Mouse (Mus musculus): ENCODE measurements at regions not wholly inside any gene's neighbourhood (a gene's known extent, or its start where the extent isn't known, plus 50 kb on each side); places are given as distances from the start of the nearest gene placed in this dataset.
"Not testable (repeated sequence)": the region's sequence is repeated elsewhere in the genome, so short reads cannot be mapped to it uniquely, and the experiment has no call there.

DNA sequence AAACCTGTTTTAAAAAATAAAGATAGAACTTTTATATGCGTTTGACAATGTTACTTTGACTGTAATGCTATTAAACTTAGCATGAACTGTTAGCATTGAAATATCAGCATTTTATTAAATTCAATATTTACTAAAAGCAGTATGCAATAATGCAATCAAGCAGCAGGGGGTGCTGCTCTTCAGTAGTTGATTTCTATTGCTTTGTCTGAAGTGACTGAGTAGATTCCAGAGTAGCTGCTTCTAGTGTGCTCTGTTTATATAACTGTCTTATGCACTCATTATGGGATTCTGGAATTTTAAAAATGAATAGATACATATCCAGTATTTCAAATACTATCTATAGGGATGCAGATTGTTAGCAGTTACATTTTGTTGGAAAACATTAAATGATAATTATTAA is 146.2 kb downstream of the Gm28710 start:
- Histone ChIP-seq H3K4me3 (no peak overlapping the region), H3K36me3 (no peaks in the 10 kb centered on the region), H3K27me3 (no peaks in the 10 kb centered on the region), H3K4me2 (no peak overlapping the region), H3K9me3 (no peaks in the 10 kb centered on the region), H3K27ac (no peak overlapping the region), H3K9ac (no peak overlapping the region), H3K4me1 (replicated peaks) (no peaks in the 10 kb centered on the region)
- WGBS, result 59% methylated on average over 1 of the region's 1 CpGs
- ATAC-seq (ENCODE audit: low FRiP score), result no peak

DNA sequence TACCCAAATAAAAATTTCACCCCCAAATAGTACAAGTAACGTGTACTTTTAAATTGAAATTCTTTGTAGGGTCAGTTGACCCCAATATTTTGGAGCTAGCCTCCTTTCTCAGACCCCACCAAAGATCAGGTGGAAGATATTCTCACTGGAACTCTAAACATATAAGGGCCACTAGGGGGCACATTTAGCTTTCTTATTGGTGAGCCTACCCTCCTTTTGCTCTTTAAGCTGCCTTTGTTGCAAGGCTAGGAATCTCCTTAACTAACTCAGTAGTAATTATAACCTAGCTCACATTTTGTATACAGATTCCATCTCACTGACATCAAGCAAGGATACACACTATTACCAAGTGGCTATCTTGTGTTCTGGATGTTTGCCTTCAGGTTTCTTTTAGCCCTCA is 155.8 kb downstream of the Gm28710 start:
- no peak overlapping the region for H3K4me2 ChIP-seq
- no peaks in the 10 kb centered on the region for H3K36me3 ChIP-seq
- no peaks in the 10 kb centered on the region for H3K9me3 ChIP-seq
- H3K4me1 ChIP-seq (replicated peaks), result no peaks in the 10 kb centered on the region
- 23% methylated on average over 1 of the region's 1 CpGs for WGBS
- no peaks in the 10 kb centered on the region for H3K27me3 ChIP-seq
- no peak overlapping the region for H3K27ac ChIP-seq
- no peak overlapping the region for H3K4me3 ChIP-seq
- no peak overlapping the region for H3K9ac ChIP-seq
- peak; percentile 61; the same call in 1 of the 2 replicates for ATAC-seq (ENCODE audit: low FRiP score)

DNA sequence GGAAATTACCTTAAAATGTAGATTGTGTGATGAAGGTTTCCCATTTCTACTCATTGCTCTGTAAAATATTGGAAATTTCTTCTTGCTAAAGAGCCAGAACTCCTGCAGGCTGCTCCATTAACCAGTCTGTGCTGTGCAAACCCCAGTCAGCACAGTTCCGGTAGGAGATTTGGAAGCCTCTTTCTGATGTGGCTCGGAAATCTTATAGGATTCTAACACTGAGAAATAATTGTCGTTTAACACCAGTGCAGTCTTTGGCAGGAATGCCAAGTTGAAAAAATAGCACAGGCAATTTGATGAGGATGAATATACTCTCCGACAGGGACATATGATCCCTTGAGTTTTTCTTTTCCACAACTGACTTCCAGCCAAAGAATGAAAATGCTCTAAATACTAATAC is 176.1 kb downstream of the Gm28710 start:
- Histone ChIP-seq H3K36me3 (no peaks in the 10 kb centered on the region), H3K4me2 (no peak overlapping the region)
- ATAC-seq (ENCODE audit: low FRiP score), result no peak

DNA sequence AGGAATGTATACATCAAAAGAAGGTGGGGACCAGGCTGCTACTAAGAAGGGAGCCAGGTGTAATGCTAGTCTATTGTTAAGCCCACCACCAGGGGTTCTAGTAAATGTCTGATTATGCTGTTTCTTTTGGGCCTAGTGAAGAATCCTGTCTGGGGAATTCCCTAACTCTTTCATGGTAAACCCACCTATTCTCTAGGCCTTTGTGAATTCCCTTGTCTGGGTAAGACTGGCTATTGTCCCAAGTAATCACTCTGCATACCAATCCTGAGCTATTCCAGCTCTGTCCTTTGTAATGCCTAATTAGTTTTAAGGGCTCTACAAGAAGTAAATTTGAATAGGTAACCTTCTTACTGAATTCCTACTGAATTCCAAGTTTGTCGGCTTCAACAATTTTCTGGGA is 177.2 kb downstream of the Gm28710 start:
- H3K36me3 ChIP-seq; H3K9me3 ChIP-seq; H3K4me1 ChIP-seq (replicated peaks); H3K27ac ChIP-seq; ATAC-seq (ENCODE audit: low FRiP score); H3K9ac ChIP-seq; H3K4me3 ChIP-seq; H3K4me2 ChIP-seq; H3K27me3 ChIP-seq: not testable (repeated sequence)
- 32% methylated on average over 1 of the region's 1 CpGs for WGBS

More for the DNA sequence above, 176.1 kb downstream of the Gm28710 start:
- WGBS, result 75% methylated on average over 4 of the region's 4 CpGs
- Histone ChIP-seq H3K9ac (no peak overlapping the region), H3K4me1 (replicated peaks) (no peaks in the 10 kb centered on the region), H3K27ac (no peak overlapping the region), H3K4me3 (no peak overlapping the region), H3K27me3 (no peaks in the 10 kb centered on the region), H3K9me3 (no peaks in the 10 kb centered on the region)

DNA sequence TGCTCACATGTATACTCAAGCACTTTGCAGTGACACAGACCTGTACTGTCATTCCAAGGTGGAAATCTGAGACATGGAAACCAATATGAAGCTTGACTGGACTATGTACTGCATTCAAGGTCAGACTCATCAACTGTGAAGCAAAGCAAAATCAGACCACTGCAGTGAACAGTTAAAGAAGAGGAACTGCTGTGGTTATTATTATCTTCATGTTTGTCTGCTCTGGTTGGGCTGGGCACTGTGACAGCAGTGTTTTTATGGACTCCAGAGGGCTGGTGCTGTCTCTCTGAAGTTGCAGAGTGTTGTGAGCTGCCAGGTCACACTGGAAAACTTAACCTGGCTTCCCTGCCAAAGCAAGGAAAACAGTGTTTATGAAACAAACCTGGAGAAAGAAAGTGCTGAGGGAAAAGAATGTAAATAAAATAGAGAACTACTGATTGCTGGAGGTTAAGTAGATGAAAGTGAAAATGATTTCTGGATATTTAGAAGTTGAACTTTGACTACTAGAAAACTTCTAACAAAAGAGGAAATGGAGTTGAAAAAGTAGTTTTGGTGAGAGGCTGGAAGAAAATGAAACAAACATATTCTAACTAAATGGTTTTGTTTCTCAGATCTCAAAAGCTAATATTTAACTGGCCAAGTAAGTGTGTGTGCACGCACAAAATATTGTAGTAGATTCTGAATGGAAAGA is 181.7 kb downstream of the Gm28710 start:
- no peaks in the 10 kb centered on the region for H3K36me3 ChIP-seq
- H3K4me3 ChIP-seq, result no peak overlapping the region
- no peak for ATAC-seq (ENCODE audit: low FRiP score)
- H3K4me2 ChIP-seq, result no peak overlapping the region
- H3K27me3 ChIP-seq, result no peaks in the 10 kb centered on the region
- 90% methylated on average over 1 of the region's 1 CpGs for WGBS
- H3K27ac ChIP-seq, result no peak overlapping the region
- no peak overlapping the region for H3K9ac ChIP-seq
- H3K4me1 ChIP-seq (replicated peaks), result no peaks in the 10 kb centered on the region
- no peaks in the 10 kb centered on the region for H3K9me3 ChIP-seq

DNA sequence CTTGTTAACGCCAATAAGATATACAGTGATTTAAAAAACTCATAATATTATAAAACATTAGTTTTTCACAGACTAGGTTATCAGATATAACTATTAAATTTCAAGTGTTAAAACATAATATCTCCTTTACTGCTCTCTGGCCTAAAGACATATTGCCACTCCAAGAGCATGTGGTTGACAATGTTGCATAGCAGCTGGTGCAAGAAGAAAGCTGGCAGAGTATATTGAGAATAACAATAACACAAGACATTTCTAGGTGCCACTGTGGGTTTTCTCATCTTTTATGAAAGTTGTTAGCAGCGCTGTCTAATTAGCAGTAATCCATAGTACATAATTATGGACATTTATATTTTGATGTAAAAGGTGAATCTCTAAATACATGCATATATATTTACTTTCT is 184.4 kb downstream of the Gm28710 start:
- no peaks in the 10 kb centered on the region for H3K36me3 ChIP-seq
- no peaks in the 10 kb centered on the region for H3K4me1 ChIP-seq (replicated peaks)
- H3K4me3 ChIP-seq, result no peak overlapping the region
- H3K9me3 ChIP-seq, result no peaks in the 10 kb centered on the region
- no peak for ATAC-seq (ENCODE audit: low FRiP score)
- no peaks in the 10 kb centered on the region for H3K27me3 ChIP-seq
- H3K4me2 ChIP-seq, result no peak overlapping the region
- H3K27ac ChIP-seq, result no peak overlapping the region
- 94% methylated on average over 2 of the region's 2 CpGs for WGBS
- no peak overlapping the region for H3K9ac ChIP-seq

DNA sequence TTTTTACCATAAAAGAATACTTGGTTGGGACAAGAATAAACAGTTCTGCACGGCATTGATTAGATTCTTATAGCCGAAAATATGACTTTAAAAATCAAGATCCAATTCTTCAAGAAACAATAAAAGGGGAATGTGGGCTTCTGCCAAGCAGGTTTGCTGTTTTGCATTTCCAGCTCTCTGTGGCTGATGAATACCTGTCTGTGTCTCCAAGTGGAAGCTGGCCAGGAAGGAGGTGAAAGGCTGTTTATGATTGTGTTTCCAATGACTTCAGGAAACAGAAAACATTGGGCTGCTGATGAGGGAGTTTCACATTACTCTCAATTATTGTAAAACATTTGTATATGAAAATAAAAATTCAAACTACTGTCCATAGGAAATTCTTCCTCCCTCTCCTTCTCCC is 193.3 kb downstream of the Gm28710 start:
- H3K27ac ChIP-seq, result no peak overlapping the region
- no peaks in the 10 kb centered on the region for H3K36me3 ChIP-seq
- H3K9ac ChIP-seq, result no peak overlapping the region
- ATAC-seq (ENCODE audit: low FRiP score), result no peak
- H3K4me3 ChIP-seq, result no peak overlapping the region
- WGBS, result 90% methylated on average over 2 of the region's 2 CpGs
- H3K9me3 ChIP-seq, result no peaks in the 10 kb centered on the region
- H3K4me2 ChIP-seq, result no peak overlapping the region
- H3K4me1 ChIP-seq (replicated peaks), result no peaks in the 10 kb centered on the region
- H3K27me3 ChIP-seq, result no peaks in the 10 kb centered on the region

DNA sequence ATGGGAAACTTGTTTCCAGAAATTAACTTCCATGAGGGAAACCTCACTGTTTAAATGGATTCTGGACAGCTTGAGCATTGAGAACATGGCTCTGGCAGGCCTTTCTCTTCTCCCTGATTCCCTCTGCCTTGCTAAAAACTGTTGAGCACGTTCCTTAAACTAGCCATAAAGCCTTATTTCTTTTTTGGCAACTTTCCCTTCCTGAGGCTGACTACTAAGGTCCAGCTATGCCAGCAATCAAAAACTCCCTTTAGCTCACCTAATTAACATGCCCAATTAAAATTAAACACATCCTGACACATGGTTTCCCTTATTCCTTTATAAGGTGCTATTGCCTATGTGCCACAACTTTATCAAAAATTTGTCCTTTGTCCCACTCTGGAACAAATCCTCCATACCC is 199.9 kb downstream of the Gm28710 start:
- Histone ChIP-seq H3K27ac (no peak overlapping the region), H3K36me3 (no peaks in the 10 kb centered on the region), H3K4me3 (no peak overlapping the region), H3K27me3 (no peaks in the 10 kb centered on the region), H3K4me2 (no peak overlapping the region), H3K4me1 (replicated peaks) (no peaks in the 10 kb centered on the region), H3K9me3 (no peaks in the 10 kb centered on the region), H3K9ac (no peak overlapping the region)
- ATAC-seq (ENCODE audit: low FRiP score), result no peak
- 83% methylated on average over 1 of the region's 1 CpGs for WGBS

DNA sequence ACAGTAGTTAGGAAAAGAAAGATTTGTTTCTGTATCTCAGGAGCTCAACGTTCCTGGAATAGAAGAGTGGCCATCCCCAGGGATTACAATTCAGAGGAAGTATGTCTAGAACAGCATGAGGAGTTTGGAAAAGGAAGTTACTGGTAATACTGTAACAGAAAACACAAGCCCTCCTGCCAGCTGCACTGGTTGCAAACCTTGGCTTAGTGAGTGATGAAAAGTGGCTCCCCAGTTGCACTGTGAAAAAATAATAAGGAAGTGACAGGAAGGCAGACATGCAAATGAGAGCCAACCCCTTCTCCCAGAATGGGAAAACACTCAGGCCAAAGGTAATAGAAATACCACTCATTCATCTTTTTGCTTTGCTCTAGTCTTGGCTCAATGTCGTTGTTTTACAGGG is 207.6 kb downstream of the Gm28710 start:
- no peaks in the 10 kb centered on the region for H3K4me1 ChIP-seq (replicated peaks)
- H3K27me3 ChIP-seq, result no peaks in the 10 kb centered on the region
- no peak for ATAC-seq (ENCODE audit: low FRiP score)
- H3K4me2 ChIP-seq, result no peak overlapping the region
- no peak overlapping the region for H3K27ac ChIP-seq
- no peak overlapping the region for H3K4me3 ChIP-seq
- no peaks in the 10 kb centered on the region for H3K36me3 ChIP-seq
- no peak overlapping the region for H3K9ac ChIP-seq
- 49% methylated on average over 2 of the region's 2 CpGs for WGBS
- no peaks in the 10 kb centered on the region for H3K9me3 ChIP-seq

DNA sequence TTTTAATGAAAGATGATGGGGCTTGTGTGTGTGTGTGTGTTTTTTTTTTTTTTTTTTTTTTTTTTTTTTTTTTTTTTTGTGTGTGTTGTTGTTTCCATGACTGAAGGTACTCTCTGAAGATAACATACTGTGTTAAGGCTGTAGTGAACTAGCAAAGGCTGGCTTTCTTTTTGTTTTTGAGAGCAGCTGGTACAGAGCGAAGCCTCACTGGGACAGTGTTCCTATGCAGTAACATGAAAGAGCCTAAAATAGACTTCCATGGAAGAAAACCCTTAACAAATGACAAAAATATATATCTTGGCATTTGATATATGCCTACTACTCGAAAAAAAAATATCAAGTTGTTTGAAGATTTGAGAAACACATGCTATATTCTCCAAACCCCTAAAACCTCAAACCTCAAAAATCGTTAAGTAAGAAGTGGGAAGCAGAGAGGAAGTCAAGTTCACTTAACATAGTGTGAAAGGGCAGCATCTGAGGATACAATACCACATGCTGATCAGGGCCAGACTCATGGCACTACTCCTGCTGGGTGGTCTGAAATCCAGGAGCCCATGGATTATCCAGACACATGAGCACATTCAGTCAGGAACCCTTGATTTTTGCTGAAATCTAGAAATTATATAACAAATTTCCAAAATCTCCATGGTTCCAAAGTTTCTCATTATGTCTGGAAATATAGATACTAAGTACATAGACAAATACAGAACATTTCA is 215.4 kb downstream of the Gm28710 start:
- H3K9me3 ChIP-seq, result no peaks in the 10 kb centered on the region
- H3K27ac ChIP-seq, result no peak overlapping the region
- no peaks in the 10 kb centered on the region for H3K36me3 ChIP-seq
- no peak overlapping the region for H3K9ac ChIP-seq
- 75% methylated on average over 3 of the region's 3 CpGs for WGBS
- no peak overlapping the region for H3K4me3 ChIP-seq
- no peaks in the 10 kb centered on the region for H3K27me3 ChIP-seq
- ATAC-seq (ENCODE audit: low FRiP score), result no peak
- no peaks in the 10 kb centered on the region for H3K4me1 ChIP-seq (replicated peaks)
- no peak overlapping the region for H3K4me2 ChIP-seq

DNA sequence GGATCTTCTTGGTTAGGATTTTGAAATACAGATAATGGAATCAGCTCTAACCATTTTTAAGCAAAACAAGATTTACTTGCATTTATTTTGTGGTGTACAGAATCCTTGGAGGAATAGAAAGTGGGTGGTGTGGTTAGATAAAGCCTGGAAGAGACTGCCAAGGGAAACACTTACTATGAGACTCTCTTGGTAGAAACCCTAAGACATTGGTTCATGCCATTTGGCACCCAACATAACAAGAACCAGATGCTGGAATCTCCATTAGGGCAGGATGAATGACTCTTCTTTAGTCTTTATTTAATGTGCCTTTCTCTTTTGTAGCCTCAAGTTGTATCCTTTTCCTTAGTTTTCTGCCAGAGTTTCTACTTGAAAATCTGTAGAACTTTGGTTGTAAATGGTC is 230.0 kb downstream of the Gm28710 start:
- Histone ChIP-seq H3K36me3 (no peaks in the 10 kb centered on the region), H3K27me3 (no peaks in the 10 kb centered on the region), H3K9ac (no peak overlapping the region), H3K27ac (no peak overlapping the region), H3K4me2 (no peak overlapping the region), H3K9me3 (no peaks in the 10 kb centered on the region), H3K4me1 (replicated peaks) (no peaks in the 10 kb centered on the region), H3K4me3 (no peak overlapping the region)
- no peak for ATAC-seq (ENCODE audit: low FRiP score)

DNA sequence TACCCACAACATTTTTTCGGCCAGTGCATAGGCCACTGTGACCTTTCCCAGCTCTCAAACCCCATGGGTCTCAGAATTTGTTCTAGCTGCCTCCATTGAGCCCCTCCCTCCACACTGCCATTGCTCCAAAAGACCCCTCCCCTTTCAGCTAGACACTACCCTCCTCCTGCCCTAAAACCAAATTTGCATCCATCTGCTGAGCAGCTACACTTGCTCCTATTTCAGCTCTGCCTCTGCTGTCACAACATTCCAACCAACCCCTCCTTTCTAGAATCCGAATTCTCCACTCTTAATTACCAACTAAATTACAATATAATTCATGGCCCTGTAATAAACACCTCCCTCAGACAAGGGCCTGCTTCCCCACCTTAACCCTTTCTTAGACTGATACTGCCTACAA is 262.3 kb downstream of the Gm28710 start:
- H3K9me3 ChIP-seq, result no peaks in the 10 kb centered on the region
- no peak overlapping the region for H3K4me3 ChIP-seq
- no peaks in the 10 kb centered on the region for H3K4me1 ChIP-seq (replicated peaks)
- no peaks in the 10 kb centered on the region for H3K36me3 ChIP-seq
- 65% methylated on average over 2 of the region's 2 CpGs for whole genome bisulfite sequencing
- H3K27ac ChIP-seq, result no peak overlapping the region
- no peak overlapping the region for H3K9ac ChIP-seq
- no peak for ATAC-seq (ENCODE audit: low FRiP score)
- H3K4me2 ChIP-seq, result no peak overlapping the region
- no peaks in the 10 kb centered on the region for H3K27me3 ChIP-seq

DNA sequence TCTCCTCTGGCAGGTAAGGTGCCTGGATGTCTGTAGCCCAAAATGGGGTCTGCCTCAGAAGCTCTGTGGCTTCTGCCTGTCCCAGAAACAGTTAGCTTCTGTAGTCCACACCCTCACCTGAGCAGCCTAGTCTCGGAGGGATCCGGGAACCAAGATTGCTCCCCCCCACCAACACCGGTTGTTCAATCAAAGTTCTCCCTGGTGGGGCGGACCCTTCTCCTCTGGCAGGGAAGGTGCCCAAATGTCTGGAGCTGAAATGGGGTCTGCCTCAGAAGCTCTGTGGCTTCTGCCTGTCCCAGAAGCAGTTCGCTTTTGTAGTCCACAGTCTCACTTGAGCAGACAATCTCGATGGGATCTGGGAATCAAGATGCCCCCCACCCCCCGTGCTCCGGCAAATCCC is 273.0 kb downstream of the Gm28710 start:
- no peak overlapping the region for H3K4me2 ChIP-seq
- no peaks in the 10 kb centered on the region for H3K27me3 ChIP-seq
- H3K27ac ChIP-seq, result no peak overlapping the region
- H3K9ac ChIP-seq, result no peak overlapping the region
- H3K36me3 ChIP-seq, result no peaks in the 10 kb centered on the region
- no peak overlapping the region for H3K4me3 ChIP-seq
- no peaks in the 10 kb centered on the region for H3K9me3 ChIP-seq
- ATAC-seq (ENCODE audit: low FRiP score), result no peak
- WGBS, result 94% methylated on average over 8 of the region's 8 CpGs
- H3K4me1 ChIP-seq (replicated peaks), result no peaks in the 10 kb centered on the region

All from hindbrain, embryonic 13.5 days (tissue).